Mouse (Mus musculus) small intestine, adult 2 months (tissue): ENCODE measurements around the gene Rhobtb3.

Source experiments
- CTCF ChIP-seq: fragments of 200-500 bp; IDR thresholded peaks from 2 replicates; pipeline ENCODE4 v1.5.1; 2012; ENCODE audit warnings: low read depth, mild to moderate bottlenecking, control low read depth, inconsistent platforms, low read length, moderate library complexity, mixed read lengths; ENCODE audit not compliant: insufficient replicate concordance, insufficient read length; ENCODE audit errors: extremely low read depth
- POLR2A ChIP-seq: fragments of 200-500 bp; IDR thresholded peaks from 2 replicates; pipeline ENCODE4 v1.6.1; 2012; ENCODE audit warnings: low read depth, mild to moderate bottlenecking, control low read depth, inconsistent platforms, low read length, moderate library complexity

GRCm38 (mm10) chr13:75907133-75907532 is 36.6 kb downstream of the Rhobtb3 start:
- TF ChIP-seq POLR2A (no peak), CTCF (no peak)
